Mouse (Mus musculus) liver, embryonic 14.5 days (tissue): Measurements from ENCODE around the gene Nlgn2. TPM values are rescaled to one million over a fixed set of nuclear protein-coding genes. Genes with fewer than 3 reads are reported as not detected.
A peak's percentile ranks its signal among the peaks of the same experiment; 100 is the strongest.

Experiments used
- ATAC-seq: fragments of 200-750 bp; cut with Nextera tagmentation; 2 replicates; pipeline ENCODE4 v1.8.0; 2017; ENCODE audit warnings: moderate number of reproducible peaks, mild to moderate bottlenecking, moderate library complexity; ENCODE audit not compliant: insufficient read depth
- DNase-seq, 3 experiments: peaks; one replicate each; pipeline ENCODE4 v3.0.0-alpha.2; 2012 to 2013; ENCODE audit warnings: low read depth in 3 of 3, low spot score in 3 of 3
- H3K27ac ChIP-seq: fragments of 300-500 bp; sonication (generic); 2 replicates; pipeline ENCODE4 v1.5.1; 2014; ENCODE audit warnings: moderate library complexity, mild to moderate bottlenecking, control low read depth, inconsistent platforms
- H3K27me3 ChIP-seq: fragments of 300-500 bp; sonication (generic); 2 replicates; pipeline ENCODE4 v1.6.1; 2014; ENCODE audit warnings: mild to moderate bottlenecking, low read length, moderate library complexity; ENCODE audit not compliant: control insufficient read depth, insufficient read depth
- H3K36me3 ChIP-seq: fragments of 300-500 bp; sonication (generic); replicated peaks from 2 replicates; pipeline ENCODE4 v1.6.1; 2014; ENCODE audit warnings: low read depth; ENCODE audit not compliant: control insufficient read depth, insufficient read depth
- H3K4me1 ChIP-seq, 2 experiments: fragments of 200-500 bp in 1 of 2; fragments of 300-500 bp in 1 of 2; sonication (generic) in 1 of 2; replicated peaks; 2 replicates each; pipeline ENCODE4 v1.6.1; 2012 to 2014; ENCODE audit warnings: antibody characterized with exemption in 1 of 2, inconsistent platforms in 1 of 2, low read length in 1 of 2; ENCODE audit not compliant: control insufficient read depth in 2 of 2, insufficient read depth in 2 of 2
- H3K4me2 ChIP-seq: fragments of 300-500 bp; sonication (generic); 2 replicates; pipeline ENCODE4 v1.6.1; 2014; ENCODE audit warnings: low read depth, mild to moderate bottlenecking, control low read depth, moderate library complexity
- H3K4me3 ChIP-seq, 2 experiments: fragments of 200-500 bp in 1 of 2; fragments of 300-500 bp in 1 of 2; sonication (generic) in 1 of 2; 2 replicates each; pipeline ENCODE4 v1.5.1; 2012 to 2014; ENCODE audit warnings: low read depth in 2 of 2, low read length in 2 of 2, mild to moderate bottlenecking in 2 of 2, control low read depth in 1 of 2, inconsistent platforms in 1 of 2, moderate library complexity in 1 of 2; ENCODE audit not compliant: insufficient read depth in 1 of 2
- H3K9ac ChIP-seq: fragments of 300-500 bp; sonication (generic); replicated peaks from 2 replicates; pipeline ENCODE4 v1.6.1; 2014; ENCODE audit warnings: mild to moderate bottlenecking, control low read depth, moderate library complexity
- H3K9me3 ChIP-seq: fragments of 300-500 bp; sonication (generic); 2 replicates; pipeline ENCODE4 v1.6.1; 2016; ENCODE audit warnings: low read length, mixed read lengths; ENCODE audit not compliant: control insufficient read depth
- CTCF ChIP-seq: IDR thresholded peaks from 2 replicates; pipeline ENCODE4 v1.5.1; 2016; ENCODE audit warnings: antibody characterized with exemption, low read depth, control low read depth
- EP300 ChIP-seq: IDR thresholded peaks from 2 replicates; pipeline ENCODE4 v1.6.1; 2016; ENCODE audit warnings: antibody characterized with exemption, low read depth
- WGBS: fragments of 180-500 bp; shearing (Covaris S2); extraction: QIAGEN DNeasy Blood & Tissue Kit; methylation state at CpG from one replicate; pipeline ENCODE4 v1.1.7; 2014; ENCODE audit not compliant: insufficient replicate concordance; 5-methylcytosine and 5-hydroxymethylcytosine counted together
- polyA plus RNA-seq, 2 experiments: library from polyadenylated mRNA; depleted of rRNA in 1 of 2; stranded (reverse) in 1 of 2; unstranded in 1 of 2; fragments of >200 nt; fragmentation: Nextera tagmentation in 1 of 2; extraction: Ambion mirVana in 1 of 2; gene quantifications; 2 replicates each; pipeline versions ENCODE4 v1.2.1 to v1.2.3; 2012 to 2014

Gene Nlgn2
- polyA plus RNA-seq, 2 experiments = 0.48 to 2.0 TPM

GRCm38 (mm10) chr11:69854680-69855079 is 17.1 kb upstream of the Nlgn2 start:
- no peaks in the 10 kb centered on the region for H3K9me3 ChIP-seq
- ATAC-seq (no peak), DNase-seq (no peak)
- peak overlapping the region; percentile 0 to 37; a peak in 2 of 4 replicates for H3K4me3 ChIP-seq
- WGBS = 52% methylated on average over 10 of the region's 10 CpGs
- peaks cover 11% of the 10 kb centered on the region for H3K27me3 ChIP-seq
- peak overlapping the region; percentile 66 for H3K9ac ChIP-seq
- peak overlapping the region; percentile 99 for H3K27ac ChIP-seq
- no peak for TF ChIP-seq CTCF
- H3K4me2 ChIP-seq = peak overlapping the region; percentile 86
- H3K36me3 ChIP-seq = peaks cover 14% of the 10 kb centered on the region
- H3K4me1 ChIP-seq = peaks cover 39 to 50% of the 10 kb centered on the region in 2 experiments

DNA sequence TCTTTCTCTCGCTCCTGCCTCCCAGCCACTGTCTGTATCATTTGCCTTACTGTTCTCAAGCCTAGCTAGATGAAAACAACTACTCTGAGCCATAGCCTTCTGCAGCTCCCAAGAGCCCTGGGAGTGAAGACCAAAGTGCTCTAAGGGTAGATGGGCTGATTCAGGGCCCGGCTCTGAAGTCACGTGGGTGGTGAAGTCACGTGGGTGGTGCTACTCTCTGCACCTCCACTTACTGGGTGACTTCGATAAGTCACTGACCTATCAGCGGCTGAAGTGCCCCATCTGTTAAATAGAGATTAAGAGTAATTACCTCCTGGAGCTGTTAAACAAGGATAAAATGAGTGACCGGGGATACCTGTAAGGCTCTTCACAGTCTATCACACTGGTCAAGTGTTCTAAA is 16.4 kb upstream of the Nlgn2 start:
- Histone ChIP-seq H3K27me3 (peaks cover 7% of the 10 kb centered on the region), H3K9ac (peak overlapping the region; percentile 71), H3K4me2 (peak overlapping the region; percentile 86), H3K4me1 (peaks cover 39 to 51% of the 10 kb centered on the region in 2 experiments), H3K9me3 (no peaks in the 10 kb centered on the region), H3K27ac (peak overlapping the region; percentile 99), H3K36me3 (peaks cover 17% of the 10 kb centered on the region), H3K4me3 (peak overlapping the region; percentile 46 to 47)
- TF ChIP-seq EP300 (peak; percentile 97), CTCF (no peak)
- ATAC-seq (peak; percentile 96), DNase-seq (peak; percentile 98)
- WGBS = 7% methylated on average over 7 of the region's 7 CpGs

DNA sequence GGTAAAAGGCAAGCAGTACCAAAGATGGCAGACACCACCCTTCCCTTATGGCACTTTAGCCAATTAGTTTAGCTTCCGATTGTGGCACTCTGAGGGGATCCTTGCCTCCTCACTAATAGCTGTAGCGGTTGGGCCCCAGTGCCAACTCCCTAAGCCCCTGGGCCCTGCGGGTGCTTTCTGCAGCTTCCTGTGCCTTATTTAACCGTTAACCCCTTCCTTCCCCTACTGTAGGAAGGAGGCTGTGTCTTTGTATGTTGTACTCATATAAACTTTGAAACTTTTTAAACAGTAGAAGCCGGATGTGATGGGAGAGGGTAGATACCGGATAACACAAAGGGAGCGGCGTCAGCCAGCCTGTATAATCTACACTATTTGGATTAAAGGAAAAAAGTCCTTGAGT is 13.2 kb upstream of the Nlgn2 start:
- Histone ChIP-seq H3K4me1 (peaks cover 57 to 68% of the 10 kb centered on the region in 2 experiments), H3K4me3 (no peak overlapping the region), H3K9ac (no peak overlapping the region), H3K27me3 (no peaks in the 10 kb centered on the region), H3K27ac (peak overlapping the region; percentile 5), H3K9me3 (no peaks in the 10 kb centered on the region), H3K4me2 (no peak overlapping the region), H3K36me3 (peaks cover 20% of the 10 kb centered on the region)
- WGBS = 49% methylated on average over 8 of the region's 8 CpGs
- TF ChIP-seq EP300 (no peak), CTCF (no peak)
- DNase-seq (no peak), ATAC-seq (no peak)

GRCm38 (mm10) chr11:69849884-69850283 is 12.3 kb upstream of the Nlgn2 start:
- Histone ChIP-seq H3K4me1 (peaks cover 55 to 66% of the 10 kb centered on the region in 2 experiments), H3K27me3 (no peaks in the 10 kb centered on the region), H3K27ac (no peak overlapping the region), H3K4me3 (no peak overlapping the region), H3K9me3 (no peaks in the 10 kb centered on the region), H3K36me3 (peaks cover 20% of the 10 kb centered on the region), H3K4me2 (no peak overlapping the region), H3K9ac (no peak overlapping the region)
- ATAC-seq (no peak), DNase-seq (no peak)
- 84% methylated on average over 15 of the region's 15 CpGs for WGBS
- TF ChIP-seq CTCF (no peak), EP300 (no peak)

DNA sequence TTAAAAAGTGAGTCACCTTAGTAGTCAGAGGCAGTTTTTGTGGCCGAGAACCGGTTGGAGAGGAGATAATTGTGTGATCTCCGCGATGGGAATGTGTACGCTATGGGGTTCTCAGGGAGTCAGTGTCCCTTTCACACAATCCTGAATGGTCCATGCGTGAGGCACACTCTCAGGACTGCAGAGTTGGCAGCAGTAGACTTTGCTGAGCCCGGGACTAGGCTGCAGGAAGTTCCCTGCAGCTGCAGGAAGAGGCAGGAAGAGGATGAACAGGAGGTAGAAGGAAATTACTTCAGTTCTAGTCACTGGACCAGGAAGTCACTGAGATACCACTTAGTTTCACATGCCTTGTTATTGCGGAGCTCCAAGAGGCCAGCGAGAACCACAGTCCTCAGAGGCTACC is 11.5 kb upstream of the Nlgn2 start:
- no peaks in the 10 kb centered on the region for H3K27me3 ChIP-seq
- H3K9ac ChIP-seq = no peak overlapping the region
- peaks cover 50 to 59% of the 10 kb centered on the region in 2 experiments for H3K4me1 ChIP-seq
- no peak overlapping the region for H3K4me3 ChIP-seq
- no peaks in the 10 kb centered on the region for H3K9me3 ChIP-seq
- no peak overlapping the region for H3K4me2 ChIP-seq
- ATAC-seq (no peak), DNase-seq (no peak)
- TF ChIP-seq EP300 (no peak), CTCF (no peak)
- H3K36me3 ChIP-seq = peaks cover 20% of the 10 kb centered on the region
- 73% methylated on average over 9 of the region's 9 CpGs for WGBS
- no peak overlapping the region; the same call in 1 of the 2 replicates for H3K27ac ChIP-seq
